23 mouse cellular contexts compared by ENCODE assay signal in genomic region chr10:28811928-28812570, GRCm38 (mm10).
DNase-seq lines count a peak whose midpoint lies in the region; ATAC-seq lines count a peak whose summit lies in the region.
"Had no signal": no experiment of that assay in that cellular context is flagged by ENCODE, and none has a peak within 500 bp of the region (broad histone marks: within the 10 kb centered on the region; RNA-seq: fewer than 3 reads in every experiment).

No protein-coding gene starts in this region.

- H3K9ac ChIP-seq in forebrain, embryonic 13.5 days = no peak overlapping the region
- H3K9ac ChIP-seq in forebrain, embryonic 16.5 days (replicated peaks; ENCODE audit: low read depth, low read length) = no peak overlapping the region
- H3K9ac ChIP-seq: heart, embryonic 13.5 days; hindbrain, embryonic 12.5 days had no signal

- H3K4me2 ChIP-seq in forebrain, embryonic 13.5 days = no peak overlapping the region
- H3K4me2 ChIP-seq in forebrain, embryonic 16.5 days (ENCODE audit: low read length) = no peak overlapping the region
- H3K4me2 ChIP-seq: heart, embryonic 13.5 days; hindbrain, embryonic 12.5 days had no signal

- WGBS in forebrain, embryonic 13.5 days = 90% methylated on average over 5 of the region's 5 CpGs
- 92% methylated on average over 5 of the region's 5 CpGs for WGBS in forebrain, embryonic 10.5 days
- 77% methylated on average over 5 of the region's 5 CpGs for WGBS in forebrain, embryonic 16.5 days

- no peak overlapping the region for H3K4me3 ChIP-seq in forebrain, embryonic 13.5 days
- no peak overlapping the region for H3K4me3 ChIP-seq in forebrain, embryonic 10.5 days
- no peak overlapping the region for H3K4me3 ChIP-seq in forebrain, embryonic 16.5 days (replicated peaks; ENCODE audit: low read length)
- H3K4me3 ChIP-seq: heart, embryonic 13.5 days; hindbrain, embryonic 12.5 days had no signal

- no peak for DNase-seq in forebrain, embryonic 10.5 days (ENCODE audit: extremely low spot score, low spot score)
- peak; percentile 14 for DNase-seq in layer of hippocampus, adult 11-12 months (ENCODE audit: low spot score)
- no peak for DNase-seq in layer of hippocampus, adult 9-11 months
- DNase-seq in ZHBTc4 (ENCODE audit: low read depth, low spot score) = peak; percentile 7
- no peak for DNase-seq in embryo, embryonic 9.5 days (ENCODE audit: extremely low spot score)
- DNase-seq in heart, postnatal 10 days = no peak
- DNase-seq: adrenal gland, adult 2 months; adrenal gland, postnatal 25 days; B cell, adult 2 months; cerebellum, adult 11-12 months; cerebellum, adult 9-10 months; cerebellum, postnatal 25 days; gastrocnemius, postnatal 36 days; heart, adult 11 months; heart, postnatal 4 days had no signal

- H3K9me3 ChIP-seq in forebrain, embryonic 13.5 days (replicated peaks) = no peaks in the 10 kb centered on the region
- H3K9me3 ChIP-seq in forebrain, embryonic 10.5 days = no peaks in the 10 kb centered on the region
- no peaks in the 10 kb centered on the region for H3K9me3 ChIP-seq in forebrain, embryonic 16.5 days (ENCODE audit: control insufficient read depth, low read length)
- H3K9me3 ChIP-seq: heart, embryonic 13.5 days; hindbrain, embryonic 12.5 days had no signal

- ATAC-seq in forebrain, embryonic 13.5 days = 0 out of 2 replicates have a peak, but pooled peaks have one; percentile 30
- peak; percentile 78 for ATAC-seq in forebrain, embryonic 16.5 days
- ATAC-seq: CD4-positive, CD25-positive, alpha-beta regulatory T cell, adult 4 months; hindbrain, embryonic 16.5 days; inflammation-experienced regulatory T-cells, adult 6 months; intestine, postnatal 0 days had no signal

- no peaks in the 10 kb centered on the region for H3K4me1 ChIP-seq in forebrain, embryonic 13.5 days
- no peaks in the 10 kb centered on the region for H3K4me1 ChIP-seq in forebrain, embryonic 10.5 days
- H3K4me1 ChIP-seq in forebrain, embryonic 16.5 days (replicated peaks; ENCODE audit: control insufficient read depth, insufficient read depth, low read length) = no peaks in the 10 kb centered on the region
- H3K4me1 ChIP-seq: heart, embryonic 13.5 days; hindbrain, embryonic 12.5 days had no signal

- H3K27me3 ChIP-seq in forebrain, embryonic 13.5 days = no peaks in the 10 kb centered on the region
- H3K27me3 ChIP-seq in forebrain, embryonic 10.5 days (ENCODE audit: poor library complexity, severe bottlenecking) = no peaks in the 10 kb centered on the region
- no peaks in the 10 kb centered on the region for H3K27me3 ChIP-seq in forebrain, embryonic 16.5 days (replicated peaks; ENCODE audit: control insufficient read depth, insufficient read depth, low read length)
- H3K27me3 ChIP-seq: heart, embryonic 13.5 days; hindbrain, embryonic 12.5 days had no signal

- intact Hi-C loops in heart, postnatal 10 days (cut with DNase I) = no loop called here

- H3K27ac ChIP-seq in forebrain, embryonic 13.5 days = no peak overlapping the region
- no peak overlapping the region for H3K27ac ChIP-seq in forebrain, embryonic 10.5 days
- peak overlapping the region; percentile 66 for H3K27ac ChIP-seq in forebrain, embryonic 16.5 days (ENCODE audit: low read length)
- H3K27ac ChIP-seq: heart, embryonic 13.5 days; hindbrain, embryonic 12.5 days had no signal

- H3K36me3 ChIP-seq in forebrain, embryonic 13.5 days (ENCODE audit: poor library complexity, severe bottlenecking) = no peaks in the 10 kb centered on the region
- no peaks in the 10 kb centered on the region for H3K36me3 ChIP-seq in forebrain, embryonic 10.5 days (replicated peaks)
- H3K36me3 ChIP-seq in forebrain, embryonic 16.5 days (ENCODE audit: control insufficient read depth, insufficient read depth) = no peaks in the 10 kb centered on the region
- H3K36me3 ChIP-seq: heart, embryonic 13.5 days; hindbrain, embryonic 12.5 days had no signal

Comparison
In these comparisons a context has a peak if more than half of its experiments do, and no peak if none do; other contexts are left out.
1. DNase-seq: peak in layer of hippocampus, adult 11-12 months (single experiment) and ZHBTc4 (single experiment); none in forebrain, embryonic 10.5 days (single experiment), layer of hippocampus, adult 9-11 months (single experiment), embryo, embryonic 9.5 days (single experiment) and heart, postnatal 10 days (0 of 2).